Mouse (Mus musculus) testis, adult 2 months (tissue): Measurements from ENCODE around the gene Lrrn4. TPM values are rescaled to one million over a fixed set of nuclear protein-coding genes. Genes with fewer than 3 reads are reported as not detected.

Source experiments
- H3K27ac ChIP-seq: fragments of 200-500 bp; 2 replicates; pipeline ENCODE4 v1.5.1; 2012; ENCODE audit warnings: low read depth, low read length; ENCODE audit not compliant: control insufficient read depth, insufficient read depth
- H3K27me3 ChIP-seq: fragments of 200-500 bp; 2 replicates; pipeline ENCODE4 v1.6.1; 2012; ENCODE audit warnings: mild to moderate bottlenecking, low read length, moderate library complexity; ENCODE audit not compliant: control insufficient read depth, insufficient read depth
- H3K36me3 ChIP-seq: fragments of 200-500 bp; 2 replicates; pipeline ENCODE4 v1.6.1; 2012; ENCODE audit warnings: mild to moderate bottlenecking, low read length; ENCODE audit not compliant: control insufficient read depth, insufficient read depth
- H3K4me1 ChIP-seq: fragments of 200-500 bp; 2 replicates; pipeline ENCODE4 v1.6.1; 2012; ENCODE audit warnings: low read length; ENCODE audit not compliant: control insufficient read depth, insufficient read depth
- H3K4me3 ChIP-seq: fragments of 200-500 bp; 2 replicates; pipeline ENCODE4 v1.5.1; 2012; ENCODE audit warnings: low read depth, mild to moderate bottlenecking, low read length, moderate library complexity, mixed read lengths; ENCODE audit not compliant: control insufficient read depth
- CTCF ChIP-seq: fragments of 200-500 bp; IDR thresholded peaks from 2 replicates; pipeline ENCODE4 v1.5.1; 2012; ENCODE audit warnings: low read depth, mild to moderate bottlenecking, inconsistent platforms, low read length, moderate library complexity; ENCODE audit not compliant: control insufficient read depth, insufficient read depth, insufficient replicate concordance
- POLR2A ChIP-seq: fragments of 200-500 bp; IDR thresholded peaks from 2 replicates; pipeline ENCODE4 v1.6.1; 2012; ENCODE audit warnings: low read depth, mild to moderate bottlenecking, inconsistent platforms, low read length, moderate library complexity; ENCODE audit not compliant: control insufficient read depth
- polyA plus RNA-seq: library from polyadenylated mRNA; depleted of rRNA; stranded (reverse); fragments of >200 nt; gene quantifications from 2 replicates; pipeline ENCODE4 v1.2.3, GENCODE M21; 2012

The Lrrn4 gene
- polyA plus RNA-seq, 1 experiment: 3.9 TPM

DNA sequence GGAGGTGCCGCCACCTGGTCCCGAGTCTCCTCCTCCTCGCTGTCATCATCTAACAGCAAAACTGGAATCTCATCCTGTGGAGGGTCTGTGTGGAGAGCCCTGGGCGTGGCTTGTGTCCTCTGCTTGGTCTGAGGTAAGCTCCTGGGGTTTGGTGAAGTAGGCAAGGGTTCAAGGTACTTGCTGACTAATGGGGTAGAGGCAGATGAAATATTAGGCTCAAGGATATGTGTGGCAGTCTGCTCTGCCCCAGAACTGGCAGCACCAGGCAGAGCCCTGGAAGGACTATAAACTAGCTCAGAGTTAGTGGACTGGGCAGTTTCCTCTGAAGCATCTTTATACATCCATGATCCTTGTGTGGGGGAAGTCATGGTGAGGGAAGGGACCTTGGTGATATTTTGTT lies 10.4 kb downstream of the Lrrn4 start:
- Histone ChIP-seq H3K4me1 (no peaks in the 10 kb centered on the region), H3K27ac (no peak overlapping the region), H3K36me3 (no peaks in the 10 kb centered on the region), H3K27me3 (no peaks in the 10 kb centered on the region), H3K4me3 (no peak overlapping the region)
- TF ChIP-seq POLR2A: no peak
- no peak for TF ChIP-seq CTCF

DNA sequence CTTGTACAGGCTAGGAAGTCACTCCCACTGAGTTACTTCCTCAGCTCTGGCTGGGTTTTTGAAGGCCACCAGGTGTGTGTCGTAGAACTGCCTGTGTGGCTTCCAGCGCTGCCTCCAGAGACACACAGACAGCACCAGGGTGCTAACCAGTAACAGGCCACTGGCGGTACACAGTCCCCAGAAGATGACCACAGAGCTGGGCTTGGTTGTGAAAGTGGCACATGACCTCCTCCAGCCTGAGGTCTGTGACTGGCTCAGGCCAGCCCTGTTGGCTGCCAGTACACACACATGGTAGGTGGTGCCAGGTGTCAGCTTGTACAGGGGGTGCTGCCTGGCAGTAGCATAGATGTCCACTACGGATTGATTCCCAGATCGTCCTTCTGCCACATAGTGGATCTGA lies 11.0 kb downstream of the Lrrn4 start:
- Histone ChIP-seq H3K27me3 (no peaks in the 10 kb centered on the region), H3K4me1 (no peaks in the 10 kb centered on the region), H3K36me3 (no peaks in the 10 kb centered on the region), H3K4me3 (no peak overlapping the region), H3K27ac (peak overlapping the region; percentile 30; the same call in 1 of the 2 replicates)
- TF ChIP-seq CTCF: no peak

DNA sequence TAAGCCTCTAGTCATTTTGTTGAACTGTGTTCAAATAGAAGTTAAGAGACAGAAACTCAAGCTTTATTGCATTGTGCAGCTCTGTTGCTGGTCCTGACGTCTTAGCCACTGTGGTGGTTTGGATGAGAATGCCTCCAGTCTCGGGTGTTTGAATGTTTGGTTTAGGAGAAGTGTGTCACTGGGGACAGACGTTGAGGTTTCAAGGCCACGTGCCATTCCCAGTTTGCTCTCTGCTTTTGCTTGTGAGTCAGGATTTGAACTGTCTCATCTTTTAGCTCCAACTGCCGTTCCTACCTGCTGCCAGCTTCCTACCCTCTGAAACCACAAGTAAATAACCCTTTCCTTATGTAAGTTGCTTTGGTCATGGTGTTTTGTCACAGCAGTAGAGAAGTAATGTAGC lies 13.2 kb downstream of the Lrrn4 start:
- Histone ChIP-seq H3K4me3 (no peak overlapping the region), H3K36me3 (no peaks in the 10 kb centered on the region; the same call in 1 of the 2 replicates), H3K27ac (no peak overlapping the region), H3K4me1 (no peaks in the 10 kb centered on the region), H3K27me3 (no peaks in the 10 kb centered on the region)
- TF ChIP-seq CTCF: no peak
- TF ChIP-seq POLR2A: no peak

DNA sequence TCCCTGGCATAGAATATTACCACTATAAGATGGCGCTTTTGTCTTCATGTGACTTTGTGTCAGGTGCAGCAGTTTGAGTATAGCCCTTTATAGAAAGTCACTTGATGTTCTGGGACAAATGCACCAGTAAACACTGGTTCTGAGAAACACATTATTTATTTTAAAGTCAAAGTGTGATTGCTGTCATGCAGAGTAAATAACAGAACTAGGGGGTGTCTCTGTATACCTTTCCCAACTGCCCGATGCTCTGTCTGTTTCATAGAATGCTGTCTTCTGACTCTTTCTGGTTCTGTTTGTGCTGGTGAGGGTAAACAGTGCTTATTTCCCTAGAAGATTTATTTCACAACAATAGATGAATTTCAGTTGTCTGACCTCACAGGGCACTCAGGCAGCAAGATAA lies 17.4 kb downstream of the Lrrn4 start:
- no peaks in the 10 kb centered on the region for H3K4me1 ChIP-seq
- TF ChIP-seq POLR2A (no peak), CTCF (no peak)
- no peaks in the 10 kb centered on the region; the same call in 1 of the 2 replicates for H3K36me3 ChIP-seq
- no peak overlapping the region for H3K27ac ChIP-seq
- no peak overlapping the region for H3K4me3 ChIP-seq
- H3K27me3 ChIP-seq: no peaks in the 10 kb centered on the region

- Histone ChIP-seq H3K36me3 (peaks cover 1% of the 10 kb centered on the region; the same call in 1 of the 2 replicates), H3K4me1 (0 out of 2 replicates have a peak, but pooled peaks cover 1% of the 10 kb centered on the region), H3K27ac (no peak overlapping the region), H3K27me3 (no peaks in the 10 kb centered on the region), H3K4me3 (no peak overlapping the region)
- TF ChIP-seq CTCF (no peak), POLR2A (no peak)
Observed at GRCm38 (mm10) chr2:132861456-132861855, 19.2 kb downstream of the Lrrn4 start.

- TF ChIP-seq POLR2A (no peak), CTCF (no peak)
- H3K4me1 ChIP-seq: 0 out of 2 replicates have a peak, but pooled peaks cover 3% of the 10 kb centered on the region
- H3K27ac ChIP-seq: no peak overlapping the region
- H3K36me3 ChIP-seq: peaks cover 1% of the 10 kb centered on the region; the same call in 1 of the 2 replicates
- H3K27me3 ChIP-seq: no peaks in the 10 kb centered on the region
- no peak overlapping the region for H3K4me3 ChIP-seq
Observed at GRCm38 (mm10) chr2:132860435-132860834, 20.3 kb downstream of the Lrrn4 start.

- peaks cover 1% of the 10 kb centered on the region for H3K36me3 ChIP-seq
- H3K4me1 ChIP-seq: peaks cover 4% of the 10 kb centered on the region
- H3K27me3 ChIP-seq: no peaks in the 10 kb centered on the region
- no peak overlapping the region for H3K4me3 ChIP-seq
- TF ChIP-seq CTCF: no peak
- no peak for TF ChIP-seq POLR2A
- H3K27ac ChIP-seq: no peak overlapping the region
Observed at GRCm38 (mm10) chr2:132856333-132856732, 24.4 kb downstream of the Lrrn4 start.

- no peaks in the 10 kb centered on the region for H3K27me3 ChIP-seq
- peaks cover 5% of the 10 kb centered on the region for H3K36me3 ChIP-seq
- H3K27ac ChIP-seq: no peak overlapping the region
- peaks cover 5% of the 10 kb centered on the region for H3K4me1 ChIP-seq
- TF ChIP-seq POLR2A (no peak), CTCF (no peak)
- no peak overlapping the region for H3K4me3 ChIP-seq
Observed at GRCm38 (mm10) chr2:132853051-132853450, 27.6 kb downstream of the Lrrn4 start.
